In genomic region chr2:135541058-135541457, GRCm38 (mm10) we compare ENCODE assay signal across 13 mouse cellular contexts.
A peak's percentile ranks its signal among the peaks of the same experiment; 100 is the strongest.
DNase-seq lines count a peak whose midpoint lies in the region; ATAC-seq lines count a peak whose summit lies in the region.
"Had no signal": no experiment of that assay in that cellular context is flagged by ENCODE, and none has a peak within 500 bp of the region (broad histone marks: within the 10 kb centered on the region; RNA-seq: fewer than 3 reads in every experiment).

No protein-coding gene starts in this region.

- DNase-seq in midbrain, embryonic 14.5 days = peak; percentile 35
- no peak for DNase-seq in midbrain, embryonic 11.5 days (ENCODE audit: low spot score, missing footprints)
- peak; percentile 32 to 64 for DNase-seq in left cerebral cortex, postnatal 25 days (ENCODE audit: low spot score in 2 of 2)
- DNase-seq in thymus, postnatal 14 days = no peak
- DNase-seq in heart, postnatal 10 days = no peak
- DNase-seq in adrenal gland, adult 2 months = no peak
- DNase-seq in adrenal gland, adult 8-10 months = no peak
- DNase-seq: lung, embryonic 14.5 days had no signal

- H3K36me3 ChIP-seq in midbrain, embryonic 14.5 days (ENCODE audit: control insufficient read depth, insufficient read depth, low read length) = no peaks in the 10 kb centered on the region
- H3K36me3 ChIP-seq in midbrain, embryonic 11.5 days (ENCODE audit: control insufficient read depth, insufficient read depth, low read length) = no peaks in the 10 kb centered on the region
- H3K36me3 ChIP-seq: embryonic facial prominence, embryonic 12.5 days; heart, embryonic 13.5 days; neural tube, embryonic 12.5 days had no signal

- no peak overlapping the region for H3K4me3 ChIP-seq in midbrain, embryonic 14.5 days (replicated peaks; ENCODE audit: low read depth, low read length)
- H3K4me3 ChIP-seq in midbrain, embryonic 11.5 days (ENCODE audit: low read depth, low read length) = no peak overlapping the region
- H3K4me3 ChIP-seq: embryonic facial prominence, embryonic 12.5 days; heart, embryonic 13.5 days; neural tube, embryonic 12.5 days had no signal

- H3K9ac ChIP-seq in midbrain, embryonic 14.5 days (replicated peaks; ENCODE audit: low read length) = no peak overlapping the region
- no peak overlapping the region for H3K9ac ChIP-seq in midbrain, embryonic 11.5 days (ENCODE audit: low read length)
- H3K9ac ChIP-seq: embryonic facial prominence, embryonic 12.5 days; heart, embryonic 13.5 days; lung, embryonic 14.5 days; neural tube, embryonic 12.5 days had no signal

- peak; percentile 82; the same call in 1 of the 2 replicates for ATAC-seq in midbrain, embryonic 14.5 days (ENCODE audit: low FRiP score, low TSS enrichment)
- ATAC-seq in midbrain, embryonic 11.5 days (ENCODE audit: low FRiP score) = no peak
- ATAC-seq in frontal cortex, adult (ENCODE audit: low TSS enrichment) = peak; percentile 66

- no peaks in the 10 kb centered on the region for H3K9me3 ChIP-seq in midbrain, embryonic 14.5 days (ENCODE audit: control insufficient read depth, low read length)
- H3K9me3 ChIP-seq in midbrain, embryonic 11.5 days (ENCODE audit: control insufficient read depth, low read length) = no peaks in the 10 kb centered on the region
- H3K9me3 ChIP-seq: embryonic facial prominence, embryonic 12.5 days; neural tube, embryonic 12.5 days had no signal

- no peaks in the 10 kb centered on the region for H3K4me1 ChIP-seq in midbrain, embryonic 14.5 days (ENCODE audit: control insufficient read depth, insufficient read depth, low read length)
- H3K4me1 ChIP-seq in midbrain, embryonic 11.5 days (ENCODE audit: control insufficient read depth, insufficient read depth, low read length) = peaks cover 4% of the 10 kb centered on the region; the same call in 1 of the 2 replicates
- H3K4me1 ChIP-seq: neural tube, embryonic 12.5 days had no signal

- H3K4me2 ChIP-seq in midbrain, embryonic 14.5 days (ENCODE audit: low read length) = no peak overlapping the region
- no peak overlapping the region for H3K4me2 ChIP-seq in midbrain, embryonic 11.5 days
- H3K4me2 ChIP-seq: embryonic facial prominence, embryonic 12.5 days; heart, embryonic 13.5 days; lung, embryonic 14.5 days; neural tube, embryonic 12.5 days had no signal

- H3K27me3 ChIP-seq in midbrain, embryonic 14.5 days (ENCODE audit: control insufficient read depth, insufficient read depth, low read length) = no peaks in the 10 kb centered on the region
- no peaks in the 10 kb centered on the region for H3K27me3 ChIP-seq in midbrain, embryonic 11.5 days (ENCODE audit: control insufficient read depth, insufficient read depth, low read length)
- H3K27me3 ChIP-seq: CH12.LX; embryonic facial prominence, embryonic 12.5 days; heart, embryonic 13.5 days; neural tube, embryonic 12.5 days had no signal

- 70% methylated on average over 2 of the region's 2 CpGs for WGBS in midbrain, embryonic 14.5 days
- 81% methylated on average over 2 of the region's 2 CpGs for WGBS in midbrain, embryonic 11.5 days

- intact Hi-C loops in left cerebral cortex, postnatal 25 days (cut with DNase I) = no loop called here
- intact Hi-C loops in heart, postnatal 10 days (cut with DNase I) = no loop called here

- no peak overlapping the region for H3K27ac ChIP-seq in midbrain, embryonic 14.5 days (replicated peaks; ENCODE audit: low read depth, low read length)
- no peak overlapping the region for H3K27ac ChIP-seq in midbrain, embryonic 11.5 days (ENCODE audit: low read depth, low read length)
- H3K27ac ChIP-seq: embryonic facial prominence, embryonic 12.5 days; heart, embryonic 13.5 days; neural tube, embryonic 12.5 days had no signal

Comparison
In these comparisons a context has a peak if more than half of its experiments do, and no peak if none do; other contexts are left out.
1. DNase-seq: peak in midbrain, embryonic 14.5 days (single experiment) and left cerebral cortex, postnatal 25 days (2 of 2); none in midbrain, embryonic 11.5 days (single experiment), thymus, postnatal 14 days (single experiment), heart, postnatal 10 days (0 of 2), adrenal gland, adult 2 months (single experiment) and adrenal gland, adult 8-10 months (single experiment).